Mouse (Mus musculus) ES-Bruce4 (cell line): ENCODE measurements around the gene Apol8. TPM values are rescaled to one million over a fixed set of nuclear protein-coding genes. Genes with fewer than 3 reads are reported as not detected.

ENCODE experiments used
- H3K27ac ChIP-seq: 2 replicates; pipeline ENCODE4 v1.5.1; 2012; ENCODE audit warnings: low read length, inconsistent platforms; ENCODE audit not compliant: insufficient read depth
- H3K27me3 ChIP-seq: 2 replicates; pipeline ENCODE4 v1.6.1; 2012; ENCODE audit warnings: mild to moderate bottlenecking, low read length, inconsistent platforms; ENCODE audit not compliant: control insufficient read depth, poor library complexity, insufficient read depth, severe bottlenecking
- H3K36me3 ChIP-seq: 2 replicates; pipeline ENCODE4 v1.6.1; 2012; ENCODE audit warnings: inconsistent platforms, mild to moderate bottlenecking, low read length, moderate library complexity; ENCODE audit not compliant: control insufficient read depth, poor library complexity, insufficient read depth, severe bottlenecking
- H3K4me1 ChIP-seq: one replicate; pipeline ENCODE4 v1.8.1; 2011; ENCODE audit warnings: low read length; ENCODE audit not compliant: control insufficient read depth, insufficient read depth
- H3K4me3 ChIP-seq: 2 replicates; pipeline ENCODE4 v1.5.1; 2011; ENCODE audit warnings: low read depth, mild to moderate bottlenecking, low read length
- H3K9ac ChIP-seq: 2 replicates; pipeline ENCODE4 v1.6.1; 2012; ENCODE audit warnings: low read depth, mild to moderate bottlenecking, inconsistent platforms; ENCODE audit not compliant: poor library complexity, severe bottlenecking
- H3K9me3 ChIP-seq: replicated peaks from 2 replicates; pipeline ENCODE4 v1.6.1; 2012; ENCODE audit warnings: mild to moderate bottlenecking, low read length, inconsistent platforms; ENCODE audit not compliant: control insufficient read depth, poor library complexity, insufficient read depth, severe bottlenecking
- CTCF ChIP-seq: IDR thresholded peaks from one replicate; pipeline ENCODE4 v1.8.1; 2011; ENCODE audit warnings: low read depth, low read length
- EP300 ChIP-seq: IDR thresholded peaks from 2 replicates; pipeline ENCODE4 v1.6.1; 2011; ENCODE audit warnings: low read depth, low read length; ENCODE audit not compliant: insufficient read depth
- POLR2A ChIP-seq: IDR thresholded peaks from one replicate; pipeline ENCODE4 v1.8.1; 2011; ENCODE audit warnings: low read length; ENCODE audit not compliant: insufficient read depth
- polyA plus RNA-seq: library from polyadenylated mRNA; stranded (reverse); fragments of >200 nt; gene quantifications from 2 replicates; pipeline ENCODE4 v1.2.4, GENCODE M21; 2011; ENCODE audit warnings: low read depth; ENCODE audit not compliant: missing spikeins, insufficient read depth, insufficient read length

The Apol8 gene
- polyA plus RNA-seq, 1 experiment, result 1.4 TPM

DNA sequence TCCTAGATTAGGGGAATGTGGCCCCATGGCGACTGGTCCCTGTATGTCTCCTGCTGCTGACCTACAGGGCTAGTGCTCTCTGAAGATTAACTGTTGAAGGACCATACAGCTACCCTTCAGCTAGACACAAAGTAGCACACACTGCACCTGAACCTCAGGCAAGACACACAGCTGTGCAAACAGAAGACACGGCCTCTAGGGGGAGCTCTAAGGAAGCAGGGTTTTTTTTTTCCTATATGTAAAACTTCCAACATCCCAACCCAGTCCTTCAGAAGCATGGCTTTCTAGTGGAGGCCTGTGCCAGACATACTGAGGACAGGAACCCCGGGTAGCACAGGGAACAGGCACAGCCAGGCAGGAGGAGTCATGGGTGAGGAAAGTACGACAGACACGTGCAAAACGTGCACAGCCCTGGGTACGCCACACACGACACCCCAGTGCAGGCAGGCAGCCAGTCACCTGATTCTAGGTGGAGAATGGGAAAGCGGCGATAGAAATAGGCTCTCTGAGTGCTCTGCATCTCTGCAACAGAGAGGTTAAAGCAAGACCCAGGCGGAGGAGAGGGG lies 25.7 kb upstream of the Apol8 start:
- H3K4me3 ChIP-seq, result no peak overlapping the region
- H3K36me3 ChIP-seq, result peaks cover 66% of the 10 kb centered on the region
- no peak overlapping the region for H3K9ac ChIP-seq
- H3K27me3 ChIP-seq, result no peaks in the 10 kb centered on the region
- no peak for TF ChIP-seq POLR2A
- no peak for TF ChIP-seq EP300
- TF ChIP-seq CTCF, result peak; percentile 49
- H3K4me1 ChIP-seq, result no peaks in the 10 kb centered on the region
- H3K27ac ChIP-seq, result no peak overlapping the region
- H3K9me3 ChIP-seq, result no peaks in the 10 kb centered on the region

DNA sequence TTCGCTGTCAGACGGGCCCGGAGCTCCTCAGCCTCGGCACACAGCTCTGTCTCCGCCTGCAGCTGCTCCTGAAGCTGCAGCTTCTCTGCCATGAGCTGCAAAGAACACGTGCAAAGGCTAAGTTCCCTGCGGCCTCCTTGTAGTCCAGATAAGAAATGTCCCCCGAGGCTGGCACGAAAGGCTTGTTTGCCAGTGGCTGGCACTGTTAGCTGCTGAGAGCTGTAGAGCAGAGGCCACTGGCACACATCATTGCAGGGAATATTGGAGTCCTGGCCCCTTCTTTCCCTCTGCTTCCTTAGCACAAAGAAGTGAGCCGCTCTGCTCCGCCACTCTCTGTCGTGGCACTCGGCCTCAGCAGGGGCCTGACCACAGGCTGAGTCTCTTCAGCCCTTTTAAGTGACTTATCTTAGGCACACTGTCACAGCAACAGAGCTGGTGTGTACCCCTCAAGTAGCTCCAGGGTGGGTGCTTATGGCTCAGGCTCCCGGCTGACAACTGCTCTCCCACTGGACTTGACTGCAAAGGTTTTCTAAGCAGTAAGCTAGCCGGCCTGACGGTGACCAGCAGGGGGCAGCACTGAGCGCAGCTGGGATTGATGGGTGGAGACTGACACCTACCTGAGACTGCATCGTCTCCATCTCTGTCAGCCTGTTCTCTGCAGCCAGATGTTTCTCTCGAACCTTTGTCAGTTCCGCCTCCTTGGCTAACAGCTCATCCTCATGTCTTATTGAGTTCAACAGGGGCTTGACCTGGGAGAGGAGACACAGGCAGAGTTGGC lies 18.6 kb upstream of the Apol8 start:
- TF ChIP-seq CTCF, result peak; percentile 99
- TF ChIP-seq POLR2A, result no peak
- H3K9ac ChIP-seq, result no peak overlapping the region
- peaks cover 70% of the 10 kb centered on the region for H3K36me3 ChIP-seq

DNA sequence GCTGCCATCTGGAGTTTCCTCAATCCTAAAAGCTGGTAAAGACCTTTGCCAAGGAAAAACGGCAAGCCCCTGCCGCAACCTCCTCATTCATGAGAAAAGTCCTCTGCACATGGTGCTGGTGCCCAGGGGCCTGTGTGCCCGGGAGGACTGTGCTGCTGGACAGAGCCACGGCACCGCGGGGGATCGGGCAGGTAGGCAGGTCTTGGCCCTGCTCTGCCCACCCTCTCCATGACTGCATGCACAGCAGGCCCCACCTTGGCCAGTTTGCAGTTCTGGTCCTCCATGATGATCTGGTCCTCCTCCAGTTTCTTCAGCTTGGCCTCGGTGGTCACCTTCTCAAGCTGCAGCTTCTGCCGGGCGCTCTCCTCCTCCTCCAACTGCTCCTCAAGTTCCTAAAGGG lies 17.5 kb upstream of the Apol8 start:
- Histone ChIP-seq H3K9ac (no peak overlapping the region), H3K27ac (no peak overlapping the region), H3K9me3 (no peaks in the 10 kb centered on the region), H3K27me3 (no peaks in the 10 kb centered on the region), H3K36me3 (peaks cover 79% of the 10 kb centered on the region), H3K4me3 (no peak overlapping the region), H3K4me1 (no peaks in the 10 kb centered on the region)
- TF ChIP-seq CTCF (no peak), POLR2A (no peak), EP300 (no peak)

More for the DNA sequence above, 18.6 kb upstream of the Apol8 start:
- Histone ChIP-seq H3K4me3 (no peak overlapping the region), H3K27me3 (no peaks in the 10 kb centered on the region), H3K4me1 (no peaks in the 10 kb centered on the region), H3K27ac (no peak overlapping the region), H3K9me3 (no peaks in the 10 kb centered on the region)

DNA sequence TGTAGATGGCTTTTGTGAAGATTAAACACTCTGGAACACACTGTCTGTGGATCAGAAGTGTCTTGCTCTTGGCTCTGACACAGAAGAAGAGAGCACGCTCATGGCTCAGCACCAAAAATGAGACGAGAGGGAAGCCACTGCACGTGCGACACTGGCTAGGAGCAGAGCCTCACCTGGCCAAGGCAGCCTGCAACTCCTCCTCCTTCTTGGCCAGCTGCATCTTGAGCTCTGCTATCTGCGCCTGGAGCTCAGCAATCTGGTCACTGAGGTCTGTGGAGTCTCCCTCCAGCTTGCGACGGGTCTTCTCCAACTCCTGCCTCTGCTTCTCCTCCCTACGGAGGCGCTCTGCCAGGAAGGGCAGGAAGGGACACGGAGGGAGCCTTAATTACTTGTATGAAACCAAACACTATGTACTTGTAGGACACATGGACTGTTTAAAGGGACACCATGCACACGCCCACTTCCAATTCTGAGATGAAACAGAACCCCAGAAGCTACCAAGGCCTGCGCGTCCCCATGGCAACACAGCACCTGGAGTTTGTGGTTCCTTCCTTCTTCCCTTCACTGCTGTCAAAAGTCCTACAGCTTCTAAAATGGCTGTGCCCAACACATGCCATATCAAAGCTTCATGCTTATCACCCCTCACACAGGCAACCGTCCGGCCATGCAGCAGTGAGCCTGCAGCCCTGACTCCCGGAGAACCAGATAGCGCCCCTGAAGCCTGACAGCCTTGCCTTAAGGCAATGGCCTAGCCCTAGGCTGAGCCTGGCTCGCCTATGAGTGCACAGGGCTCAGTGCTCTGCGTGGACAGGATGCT lies 16.5 kb upstream of the Apol8 start:
- H3K4me3 ChIP-seq, result no peak overlapping the region
- no peaks in the 10 kb centered on the region for H3K9me3 ChIP-seq
- peaks cover 84% of the 10 kb centered on the region for H3K36me3 ChIP-seq
- no peak overlapping the region for H3K9ac ChIP-seq
- H3K27ac ChIP-seq, result no peak overlapping the region
- H3K27me3 ChIP-seq, result no peaks in the 10 kb centered on the region
- H3K4me1 ChIP-seq, result no peaks in the 10 kb centered on the region
- TF ChIP-seq POLR2A, result no peak
- no peak for TF ChIP-seq CTCF
- no peak for TF ChIP-seq EP300

DNA sequence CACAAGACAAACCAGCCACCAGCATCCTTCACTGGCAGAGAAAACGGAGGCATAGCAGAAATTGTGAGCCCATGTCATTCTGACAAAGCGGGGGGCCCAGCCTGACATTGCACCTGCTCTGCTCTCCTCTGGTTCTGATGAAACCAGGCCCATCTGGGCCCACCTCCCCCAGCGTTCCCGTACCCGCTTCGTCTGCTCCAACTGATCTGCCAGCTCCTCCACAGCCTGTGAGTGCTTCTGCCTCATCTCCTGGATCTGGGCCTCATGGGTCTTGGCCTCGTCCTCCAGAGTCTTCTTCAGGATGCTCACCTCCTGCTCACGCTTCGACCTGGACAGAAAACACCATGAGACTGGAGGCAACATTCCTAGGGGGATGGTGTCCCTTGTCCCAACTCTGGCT lies 14.1 kb upstream of the Apol8 start:
- no peak for TF ChIP-seq EP300
- TF ChIP-seq POLR2A, result no peak
- no peak for TF ChIP-seq CTCF
- Histone ChIP-seq H3K27me3 (no peaks in the 10 kb centered on the region), H3K9ac (no peak overlapping the region), H3K27ac (no peak overlapping the region), H3K4me1 (no peaks in the 10 kb centered on the region), H3K4me3 (no peak overlapping the region), H3K9me3 (no peaks in the 10 kb centered on the region), H3K36me3 (peaks cover 89% of the 10 kb centered on the region)
